Mouse (Mus musculus) adrenal gland (tissue): ENCODE results near the gene Pitpnm2.

Experiments
- intact Hi-C: fragments of 180-260 bp; cut with DNase I; formaldehyde crosslinking; loops from one replicate; pipeline ENCODE4 v1.15.1; 2025

Gene Pitpnm2

DNA sequence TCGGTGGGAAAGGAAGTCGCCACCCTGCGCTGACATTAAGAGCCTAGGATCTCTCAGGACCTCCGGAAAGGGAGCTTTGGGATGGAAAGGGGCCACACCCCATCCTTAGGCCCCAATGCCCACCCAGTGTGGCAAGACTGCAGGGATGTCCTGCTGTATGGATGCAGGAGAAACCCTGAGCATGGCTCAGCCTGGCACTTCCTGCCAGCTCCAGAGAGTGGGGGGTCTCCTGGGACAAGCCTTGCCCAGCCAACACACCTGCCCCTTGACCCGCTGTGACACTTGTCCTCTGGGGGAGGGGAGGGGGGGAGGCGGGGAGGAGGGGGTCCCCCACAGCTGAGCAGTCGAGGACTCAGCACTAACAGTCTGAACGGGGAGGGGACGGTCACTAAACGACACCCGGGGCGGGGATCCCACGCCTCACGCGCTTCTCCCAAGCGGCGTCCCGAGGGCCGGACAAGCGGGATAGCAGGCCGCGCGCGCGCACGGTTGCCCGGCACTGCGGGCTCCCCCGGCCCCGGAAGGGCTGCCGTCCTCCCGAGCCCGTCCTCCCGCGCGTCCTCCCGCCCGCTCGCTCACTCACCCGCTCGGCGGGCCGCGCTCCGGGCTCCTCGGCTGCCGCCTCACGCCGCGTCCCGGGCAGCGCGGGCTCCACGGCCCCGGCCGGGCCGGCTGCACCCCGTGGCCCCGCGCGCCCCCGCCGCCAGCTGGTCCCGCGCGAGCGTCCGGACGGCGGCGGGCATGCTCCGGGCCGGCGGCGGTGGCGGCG is 531 bp downstream of the Pitpnm2 start:
- intact Hi-C loops = no loop called here

DNA sequence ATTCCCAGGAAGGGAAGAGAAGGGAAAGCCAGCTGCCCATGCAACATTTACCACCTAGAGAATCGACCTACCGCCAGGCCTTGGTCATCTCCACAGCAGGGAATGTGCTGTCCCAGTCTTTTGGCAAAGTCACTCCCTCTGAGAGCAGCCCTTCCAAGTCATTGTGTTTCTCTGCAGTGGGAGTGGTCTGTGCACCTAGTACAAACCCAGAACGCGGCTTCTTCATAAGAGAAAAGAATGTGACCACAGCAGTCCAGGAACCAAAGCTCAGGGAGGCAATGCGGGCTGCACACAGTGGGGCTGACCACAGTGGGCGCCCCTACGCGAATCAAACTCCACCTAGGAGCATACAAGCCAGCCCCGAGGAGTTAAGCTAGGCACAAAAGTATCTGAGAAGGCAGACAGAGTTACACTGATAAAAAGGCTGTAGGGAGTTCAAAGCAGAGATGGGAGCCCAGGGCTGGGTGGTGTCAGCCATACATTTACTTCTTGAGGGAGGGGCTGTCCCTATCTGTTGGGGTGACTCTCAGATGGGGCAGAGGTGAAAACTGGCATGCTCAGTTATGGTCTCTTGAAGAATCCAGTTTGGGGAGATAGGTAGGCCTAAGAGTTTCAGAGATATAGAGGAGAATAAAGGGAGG is 1.5 kb downstream of the Pitpnm2 start:
- intact Hi-C loops = no loop called here

DNA sequence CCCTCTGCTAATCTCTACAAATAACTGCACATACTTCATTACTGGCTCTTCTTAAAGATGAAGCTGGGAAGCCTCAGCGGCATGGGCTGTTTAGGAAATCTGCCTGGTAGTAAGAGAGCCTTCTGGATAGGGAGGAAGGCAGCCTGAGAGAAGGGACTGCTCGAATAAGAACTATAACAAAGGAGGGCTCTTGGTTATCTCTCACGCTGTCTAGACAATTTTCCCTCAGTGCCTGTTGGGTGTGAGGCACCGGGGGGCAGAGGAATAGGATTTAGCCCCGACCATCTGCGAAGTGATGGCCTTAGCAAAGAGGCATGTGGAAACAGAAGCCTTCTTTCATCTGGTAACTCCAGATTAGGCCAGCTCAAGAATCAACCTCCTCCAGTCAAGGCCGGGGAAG is 2.3 kb downstream of the Pitpnm2 start:
- intact Hi-C loops = no loop called here

DNA sequence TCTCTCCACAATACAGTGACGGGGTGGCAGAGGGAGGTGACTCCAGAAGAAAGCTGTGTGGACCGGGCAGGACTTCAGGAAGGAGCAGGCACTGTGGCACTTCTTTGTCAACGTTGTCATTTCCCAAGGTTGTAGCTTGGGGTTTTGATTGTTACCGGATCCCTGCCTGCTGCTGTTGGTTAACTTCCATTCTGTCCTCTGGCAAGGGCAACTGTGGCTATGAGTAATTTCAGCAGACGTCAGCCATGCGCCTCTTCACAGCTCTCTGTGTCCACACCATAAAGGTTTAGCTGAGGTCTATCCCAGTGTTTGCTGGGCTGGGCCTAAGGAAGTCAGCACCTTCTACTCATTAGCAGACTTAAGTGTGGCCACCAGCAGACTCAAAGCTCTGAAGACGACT is 4.7 kb downstream of the Pitpnm2 start:
- intact Hi-C loops = no loop called here

DNA sequence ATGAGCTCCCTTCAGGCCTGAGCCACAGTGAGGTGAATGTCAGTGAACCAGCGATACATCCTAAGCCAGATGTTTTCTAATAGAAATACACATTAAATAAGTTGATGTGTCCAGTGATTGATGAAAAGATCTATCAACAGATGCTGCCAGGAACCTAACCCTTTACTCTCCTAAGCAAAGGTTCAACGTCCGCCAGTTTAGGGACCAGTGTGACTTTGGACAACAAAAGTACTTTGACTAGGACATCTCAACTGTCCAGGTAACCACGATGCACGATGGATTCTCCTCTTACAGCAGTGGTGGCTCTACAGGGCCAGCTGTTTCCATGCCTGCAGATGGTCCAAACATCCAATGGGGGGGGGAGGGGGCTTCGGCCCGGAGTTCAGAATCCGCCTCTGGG is 5.1 kb downstream of the Pitpnm2 start:
- intact Hi-C loops = no loop called here

DNA sequence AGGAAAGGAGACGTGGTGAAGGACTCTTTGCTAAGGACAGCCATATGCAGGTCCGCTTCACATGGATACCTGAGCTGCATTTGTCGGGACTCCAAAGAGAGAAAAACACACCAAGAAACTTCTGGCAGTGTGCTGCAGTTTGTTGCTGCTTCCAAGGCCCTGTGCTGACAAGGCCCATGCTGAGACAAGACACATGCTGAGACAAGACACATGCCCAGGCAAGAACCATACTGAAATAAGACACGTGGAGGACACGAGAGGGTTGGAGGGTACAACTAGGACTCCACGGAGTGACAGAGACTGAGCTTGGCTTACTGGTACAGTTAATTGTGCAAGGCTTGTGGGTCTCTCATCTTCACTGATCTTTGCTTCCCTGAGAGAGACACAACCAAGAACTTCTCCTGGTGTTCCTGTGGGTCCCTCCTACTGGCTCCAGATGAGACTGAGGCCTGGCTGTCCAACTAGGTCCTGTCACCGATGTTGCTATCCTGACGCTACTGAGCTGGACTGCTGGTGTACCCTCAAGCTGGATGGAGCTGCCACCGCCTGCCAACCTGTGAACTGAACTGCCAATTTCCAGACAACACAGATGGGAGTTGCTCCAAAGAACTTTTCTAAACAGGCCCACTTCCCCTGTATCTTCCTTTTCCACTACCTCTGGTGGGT is 6.2 kb downstream of the Pitpnm2 start:
- intact Hi-C loops = no loop called here

DNA sequence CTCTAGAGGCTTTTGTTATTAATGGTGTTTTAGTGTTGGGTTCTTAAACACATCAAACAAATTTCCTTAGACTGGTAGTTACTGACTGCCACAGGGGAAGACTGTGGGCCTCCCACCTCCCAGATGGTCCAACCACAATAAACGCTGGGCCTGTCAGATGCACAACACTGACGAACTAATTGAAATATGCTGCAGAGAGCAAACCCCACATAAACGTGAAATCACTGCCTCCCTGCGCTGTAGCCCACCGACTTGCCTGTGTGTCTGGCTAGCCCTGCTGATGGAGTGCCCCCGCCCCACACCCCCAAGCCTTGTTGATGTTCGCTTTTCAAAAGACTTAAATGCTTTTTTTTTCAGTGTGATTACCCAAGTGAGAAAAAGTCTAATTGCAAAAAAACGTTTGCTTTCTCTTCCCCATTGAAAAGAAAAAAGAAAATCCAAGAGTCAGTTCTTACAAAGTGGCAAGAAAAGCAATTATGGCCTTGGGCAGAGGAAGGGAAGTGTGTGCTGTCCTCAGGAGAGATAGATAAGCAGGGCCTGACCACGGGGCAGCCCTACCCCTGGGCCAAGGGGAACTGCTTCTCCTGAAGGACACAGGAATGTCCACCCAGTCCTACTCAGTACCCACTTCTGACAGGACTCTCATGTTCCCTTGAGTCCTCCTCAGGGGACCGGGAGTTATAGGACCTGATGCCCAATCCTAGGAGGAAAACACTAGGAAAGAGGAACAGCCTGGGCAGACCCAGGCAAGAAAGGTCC is 7.7 kb downstream of the Pitpnm2 start:
- intact Hi-C loops = no loop called here

DNA sequence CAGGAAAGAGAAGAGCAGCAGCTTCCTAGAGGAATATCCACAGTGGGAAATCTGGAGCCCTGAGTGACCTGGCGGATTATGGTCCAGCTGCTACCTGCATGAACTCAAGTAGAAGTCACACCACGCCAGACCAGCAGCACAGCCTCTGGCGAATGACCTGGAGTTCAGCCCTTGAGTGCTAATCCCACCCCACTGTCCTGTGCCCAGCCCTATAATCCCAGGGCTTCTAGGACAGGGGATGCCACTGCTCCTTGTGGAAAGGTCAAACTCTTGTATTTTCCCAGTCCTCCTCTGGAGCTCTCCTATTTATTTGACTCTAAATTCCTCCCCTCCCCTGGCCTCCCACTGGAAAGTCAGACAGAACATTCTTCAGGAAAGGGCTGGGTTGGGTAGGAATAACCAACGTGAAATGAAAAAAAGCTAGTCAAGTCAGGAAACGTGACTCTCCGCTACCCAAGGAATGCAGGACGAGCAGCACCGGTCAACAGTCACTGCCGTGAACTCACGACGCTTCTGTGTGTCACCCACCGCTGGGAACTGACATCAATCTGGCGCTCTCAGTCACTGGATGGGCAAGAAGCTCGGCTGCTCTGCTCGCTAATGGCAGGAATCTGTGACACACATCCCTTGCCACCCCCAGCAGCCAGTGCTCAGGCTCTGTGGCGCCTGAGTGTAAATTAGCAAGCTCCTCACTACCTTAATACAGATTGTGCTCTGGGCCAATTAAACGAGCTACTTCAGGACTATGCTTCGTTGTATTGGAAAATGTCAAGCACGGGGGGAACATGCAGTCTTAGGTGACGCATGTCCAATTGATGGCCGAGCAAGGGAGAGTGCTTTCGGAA is 8.5 kb downstream of the Pitpnm2 start:
- intact Hi-C loops = no loop called here

DNA sequence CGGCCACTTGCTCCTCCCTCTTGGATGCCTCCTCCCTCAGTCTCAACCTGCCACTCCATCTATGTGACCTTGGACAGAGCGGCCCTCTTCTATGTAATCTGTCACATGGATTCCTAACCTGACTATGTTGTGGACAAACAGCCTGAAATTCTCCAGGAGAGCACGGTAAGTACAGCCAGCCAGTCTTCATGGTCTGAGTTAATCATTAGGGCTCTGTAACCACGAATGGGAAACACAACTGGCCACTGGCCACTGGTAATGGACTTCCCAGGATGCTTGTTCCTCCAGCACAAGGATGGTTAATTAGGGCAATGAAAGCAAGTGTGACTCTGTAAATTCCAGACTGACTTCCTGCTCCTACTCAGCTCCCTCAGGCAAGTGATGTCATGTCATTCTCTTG is 13.4 kb downstream of the Pitpnm2 start:
- intact Hi-C loops = no loop called here

DNA sequence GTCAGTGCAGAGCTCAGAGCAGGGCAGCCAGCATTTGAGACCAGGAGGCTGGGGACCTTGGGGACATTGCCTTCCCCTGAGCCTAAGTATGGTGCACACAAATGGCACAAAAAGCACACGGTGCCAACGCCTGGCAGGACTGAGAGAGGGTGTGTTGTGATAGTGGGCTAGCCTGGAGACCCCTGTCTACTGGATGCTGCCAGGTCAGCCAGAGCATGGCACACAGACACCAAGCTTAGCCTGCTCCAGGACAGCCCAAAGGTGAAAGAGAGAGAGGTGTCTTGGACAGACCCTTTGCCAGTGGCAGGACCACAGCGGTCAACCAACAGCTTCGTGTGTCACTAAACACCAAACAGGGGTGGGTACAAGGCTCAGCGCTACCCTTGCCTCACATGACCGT is 14.8 kb downstream of the Pitpnm2 start:
- intact Hi-C loops = no loop called here

DNA sequence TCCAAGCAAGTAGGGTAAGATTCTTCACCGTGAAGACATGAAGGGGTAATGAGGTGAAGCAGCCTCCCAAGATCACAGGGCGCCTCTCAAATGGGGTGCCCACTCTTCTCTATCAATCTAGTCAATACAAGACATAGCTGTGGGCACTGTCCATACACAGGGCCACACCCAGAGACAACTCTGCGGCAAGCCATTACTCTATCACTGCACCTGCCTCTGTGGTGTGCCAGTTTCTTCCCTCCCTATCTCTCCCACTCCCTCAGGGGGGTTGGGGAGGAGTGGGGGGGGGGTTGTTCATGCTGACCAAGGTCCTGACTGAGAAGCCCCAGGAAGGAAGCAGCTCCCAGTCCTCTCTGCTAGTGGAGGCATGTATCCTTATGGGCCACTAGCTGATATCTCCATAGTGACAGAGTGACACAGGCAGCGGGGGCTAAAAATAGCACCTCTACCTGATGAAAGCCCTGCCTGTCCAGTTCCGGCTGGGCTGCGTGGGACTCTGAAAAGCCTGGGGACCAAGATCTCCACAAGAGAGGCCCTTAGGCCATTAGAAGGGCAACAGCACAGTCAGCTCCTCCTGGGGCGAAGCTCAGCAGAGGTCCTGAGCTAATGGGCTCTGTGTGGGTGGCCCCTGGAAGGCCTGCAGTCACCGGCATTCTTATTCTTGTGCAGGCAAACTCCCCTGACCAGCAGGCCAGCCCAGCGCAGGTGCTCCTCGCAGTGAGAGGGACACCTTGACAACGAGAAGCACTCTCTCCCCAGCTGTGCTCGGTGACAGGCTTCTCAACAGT is 15.5 kb downstream of the Pitpnm2 start:
- intact Hi-C loops = no loop called here

DNA sequence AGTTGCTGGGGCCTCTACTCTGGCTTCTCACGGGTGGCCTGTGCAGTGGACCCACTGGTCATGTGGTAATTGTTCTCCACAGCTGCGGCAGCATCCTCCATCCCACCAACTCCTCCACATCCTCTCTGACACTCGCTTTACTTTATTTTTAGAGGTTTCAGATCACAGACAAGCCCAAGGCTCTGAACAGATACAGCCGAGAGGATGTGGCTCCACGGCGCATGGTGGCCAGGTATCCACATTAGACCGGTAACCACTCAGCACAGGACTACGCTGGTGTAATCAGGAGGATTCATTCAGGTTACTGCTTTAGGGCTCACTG is 16.5 kb downstream of the Pitpnm2 start:
- intact Hi-C loops = no loop called here

DNA sequence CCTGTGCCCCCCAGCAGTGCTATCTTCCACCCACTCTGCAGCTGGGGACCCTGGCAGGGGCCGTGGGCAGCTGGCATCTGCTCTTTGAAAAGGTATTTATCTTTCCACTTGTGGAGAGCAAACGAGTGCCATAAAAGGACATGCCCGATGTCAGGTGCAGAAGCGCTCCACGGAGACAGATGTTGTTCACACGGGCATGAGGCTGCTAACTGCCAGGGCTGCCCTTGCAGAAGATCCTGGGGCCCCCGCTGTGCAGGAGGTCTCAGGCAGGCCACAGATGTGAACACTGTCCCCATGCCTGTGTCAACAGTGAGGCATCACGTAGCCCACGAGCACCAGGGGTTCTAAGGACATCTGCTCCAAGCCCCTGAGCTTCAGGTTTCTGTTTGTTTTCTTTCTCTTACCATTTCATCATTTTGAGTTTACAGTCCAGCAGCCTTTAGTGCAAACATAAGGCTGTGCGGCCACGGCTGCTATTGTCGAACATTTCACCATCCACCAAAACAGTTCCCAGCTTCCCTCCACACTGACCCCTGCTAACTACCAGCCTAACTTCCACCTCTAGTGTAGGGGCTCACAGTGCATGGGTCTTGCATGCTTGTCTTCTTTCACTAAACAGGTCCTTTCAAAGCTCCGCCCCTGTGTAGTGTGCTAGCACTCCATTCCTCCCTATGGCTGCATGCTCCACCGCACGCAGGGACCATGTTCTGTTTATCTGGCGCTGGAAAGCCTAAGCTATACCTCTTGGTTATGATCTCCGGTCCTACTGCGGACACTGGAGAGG is 17.0 kb downstream of the Pitpnm2 start:
- intact Hi-C loops = no loop called here

DNA sequence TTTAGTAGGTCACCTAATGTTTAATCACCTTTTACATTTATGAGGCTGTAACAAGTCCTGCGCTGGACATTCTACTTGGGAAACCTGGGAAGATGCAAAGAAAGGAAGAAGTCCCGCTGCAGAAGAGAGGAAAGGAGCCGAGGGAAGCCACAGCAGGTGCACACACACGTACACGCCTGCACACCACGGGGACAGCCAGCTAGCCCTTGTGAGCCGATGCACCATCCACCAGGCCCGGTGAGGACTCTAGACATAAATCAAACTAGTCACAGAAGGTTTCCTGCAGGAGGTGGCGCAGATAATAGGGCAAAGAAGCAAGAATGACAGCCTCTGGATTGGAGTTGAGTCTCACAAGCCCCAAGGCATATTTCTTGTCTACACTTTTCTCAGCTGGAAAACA is 19.1 kb downstream of the Pitpnm2 start:
- intact Hi-C loops = no loop called here

DNA sequence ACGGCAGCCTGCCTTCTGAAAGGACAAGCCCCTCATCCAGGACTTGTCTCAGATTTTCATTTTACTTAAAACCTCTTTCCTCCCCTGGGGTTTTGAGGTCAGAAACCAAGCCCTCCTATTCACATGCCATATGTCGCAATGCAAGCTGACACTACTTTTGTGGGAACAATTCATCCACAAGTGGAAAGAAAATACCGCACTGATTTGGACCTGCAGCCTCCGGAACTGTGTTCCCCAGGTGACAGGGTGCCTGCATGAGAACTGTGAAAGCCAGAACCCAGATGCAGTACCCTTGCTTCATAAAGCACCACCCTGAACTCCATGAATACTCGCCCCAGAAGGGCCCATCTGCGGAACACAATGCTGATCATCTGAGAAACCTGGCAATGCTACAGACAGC is 22.4 kb downstream of the Pitpnm2 start:
- intact Hi-C loops = no loop called here

DNA sequence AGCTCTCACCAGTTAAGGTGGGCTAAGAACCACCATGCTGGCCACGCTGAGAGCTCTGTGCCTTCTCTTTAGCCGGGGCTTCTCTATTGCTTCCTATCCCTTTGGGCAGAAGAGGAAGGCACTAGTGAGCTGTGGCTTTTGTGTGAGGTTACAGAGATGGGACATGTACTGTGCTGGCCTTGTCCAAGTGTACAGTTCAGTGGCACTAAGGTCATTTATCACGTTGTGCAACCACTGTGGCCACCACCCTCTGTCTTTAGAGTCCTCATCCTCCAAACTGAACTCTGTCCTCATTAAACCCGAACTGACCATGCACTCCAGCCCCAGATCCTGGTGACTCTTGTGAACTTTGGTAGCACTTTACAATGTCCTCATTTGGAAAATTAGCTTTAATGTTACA is 23.1 kb downstream of the Pitpnm2 start:
- intact Hi-C loops = no loop called here

DNA sequence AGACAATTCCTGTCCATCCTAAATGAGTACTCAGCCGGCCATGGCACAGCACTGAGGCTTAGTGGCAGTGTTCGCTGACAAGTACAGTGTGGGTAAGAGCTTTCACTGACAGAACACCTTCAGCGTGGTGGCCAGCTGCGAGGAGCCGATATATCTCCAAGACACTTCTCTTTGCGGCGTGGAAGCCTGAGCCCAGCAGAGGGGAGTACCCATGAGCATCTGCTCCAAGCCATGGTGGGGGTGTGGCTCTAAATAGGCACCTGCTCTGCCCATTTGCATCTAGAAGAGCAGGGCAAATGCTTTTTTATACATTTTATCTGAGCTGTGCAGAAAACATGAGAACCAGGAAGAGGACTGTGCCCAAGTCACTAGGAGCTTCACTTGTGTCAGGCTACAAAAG is 23.7 kb downstream of the Pitpnm2 start:
- intact Hi-C loops = no loop called here

DNA sequence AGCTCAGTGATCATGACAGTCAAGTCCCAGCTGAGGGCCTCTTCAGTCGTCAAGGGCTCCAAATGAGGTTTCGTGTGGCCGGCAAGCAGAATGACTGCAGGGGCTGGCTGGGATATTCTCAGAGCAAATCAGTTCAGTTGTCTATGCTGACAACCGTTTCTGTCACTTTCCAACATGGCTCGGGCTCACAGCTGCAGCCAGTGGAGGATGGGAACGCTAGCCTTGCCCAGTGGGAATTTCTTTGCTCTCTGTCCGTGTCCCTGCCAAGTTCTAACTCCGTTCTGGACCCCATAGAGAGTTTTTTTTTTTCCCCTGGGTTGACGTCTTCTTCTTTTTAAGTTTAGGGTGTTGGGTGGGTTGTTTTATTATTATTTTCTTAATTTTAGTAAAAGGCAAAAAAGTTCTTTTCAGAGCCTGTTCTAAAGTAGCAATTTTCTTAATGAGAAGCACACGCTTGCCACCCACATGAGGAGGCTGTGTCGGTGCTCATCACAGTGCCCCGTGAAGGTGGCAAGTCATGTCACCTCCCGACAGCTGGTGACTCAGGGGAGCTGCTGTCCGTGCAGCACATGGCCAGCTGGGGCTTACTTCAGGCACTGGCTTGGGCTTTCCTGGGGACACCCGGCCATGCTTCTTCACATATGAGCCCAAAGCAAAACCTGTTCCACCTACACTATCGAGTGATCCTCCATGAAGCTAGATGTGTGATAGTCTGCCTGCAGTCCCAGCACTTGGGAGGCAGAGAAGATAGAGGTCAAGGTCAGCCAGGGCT is 25.1 kb downstream of the Pitpnm2 start:
- intact Hi-C loops = no loop called here

DNA sequence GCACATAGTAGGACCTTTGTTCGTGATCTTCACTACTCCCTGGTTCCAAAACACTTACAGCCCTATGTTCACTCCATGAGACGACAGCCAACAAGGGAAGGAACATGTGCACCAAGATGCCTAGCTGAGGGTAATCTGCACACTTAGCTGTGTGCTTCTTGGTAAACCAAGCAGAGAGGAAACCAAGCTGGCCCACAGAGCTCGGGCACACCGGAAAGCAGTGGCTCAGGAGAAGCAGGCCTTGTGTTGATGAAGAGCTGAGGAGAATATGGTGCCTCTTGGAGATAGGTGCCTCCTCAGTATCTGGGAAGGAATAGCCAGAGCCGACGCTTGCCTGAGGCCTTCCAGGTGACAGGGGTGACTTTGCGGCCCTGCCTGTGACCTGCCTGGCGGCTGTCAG is 26.0 kb downstream of the Pitpnm2 start:
- intact Hi-C loops = no loop called here
